ENCODE assay signal across 8 mouse cellular contexts in genomic region chr2:167569934-167570651, GRCm38 (mm10). TPM values are rescaled to one million over a fixed set of nuclear protein-coding genes. Genes with fewer than 3 reads are reported as not detected.
DNase-seq lines count a peak whose midpoint lies in the region; ATAC-seq lines count a peak whose summit lies in the region.

No protein-coding gene starts in this region.

- intact Hi-C loops in left cerebral cortex, postnatal 25 days (cut with DNase I): no loop called here

- H3K9ac ChIP-seq in intestine, embryonic 16.5 days (ENCODE audit: low read depth, low read length): no peak overlapping the region
- no peak overlapping the region; the same call in 1 of the 2 replicates for H3K9ac ChIP-seq in lung, embryonic 16.5 days (ENCODE audit: low read length)

- peak; percentile 34 to 39 for DNase-seq in left cerebral cortex, postnatal 25 days (ENCODE audit: low spot score in 2 of 2)
- no peak for DNase-seq in left cerebral cortex, adult 8-10 months (ENCODE audit: low spot score in 2 of 2)
- peak; percentile 89 to 96 for DNase-seq in adrenal gland, adult (ENCODE audit: inconsistent age in 2 of 2, low spot score in 1 of 2)
- DNase-seq in gastrocnemius, postnatal 10 days: peak; percentile 74
- no peak for DNase-seq in spleen, postnatal 10 days (ENCODE audit: low spot score in 2 of 2)

- no peaks in the 10 kb centered on the region for H3K27me3 ChIP-seq in intestine, embryonic 16.5 days (replicated peaks; ENCODE audit: control insufficient read depth, insufficient read depth, low read length)
- H3K27me3 ChIP-seq in lung, embryonic 16.5 days (ENCODE audit: control insufficient read depth, insufficient read depth, low read depth, low read length): no peaks in the 10 kb centered on the region

- 51% methylated on average over 13 of the region's 13 CpGs for WGBS in intestine, embryonic 16.5 days
- WGBS in lung, embryonic 16.5 days: 34% methylated on average over 13 of the region's 13 CpGs

- ATAC-seq in intestine, embryonic 16.5 days: no peak
- ATAC-seq in lung, embryonic 16.5 days (ENCODE audit: low read depth): peak; percentile 87
- no peak for ATAC-seq in cerebellum, adult (ENCODE audit: insufficient number of reproducible peaks, low FRiP score, low TSS enrichment)

- peak overlapping the region; percentile 69 for H3K27ac ChIP-seq in intestine, embryonic 16.5 days (ENCODE audit: low read length)
- H3K27ac ChIP-seq in lung, embryonic 16.5 days (ENCODE audit: low read length): peak overlapping the region; percentile 93

- H3K36me3 ChIP-seq in intestine, embryonic 16.5 days (ENCODE audit: control insufficient read depth, insufficient read depth, low read length): no peaks in the 10 kb centered on the region
- H3K36me3 ChIP-seq in lung, embryonic 16.5 days (ENCODE audit: control insufficient read depth, insufficient read depth, low read length): no peaks in the 10 kb centered on the region

- H3K4me1 ChIP-seq in intestine, embryonic 16.5 days (ENCODE audit: control insufficient read depth, insufficient read depth, low read length): peaks cover 7% of the 10 kb centered on the region; the same call in 1 of the 2 replicates
- H3K4me1 ChIP-seq in lung, embryonic 16.5 days (replicated peaks; ENCODE audit: control insufficient read depth, insufficient read depth, low read length): peaks cover 28% of the 10 kb centered on the region

- H3K4me2 ChIP-seq in intestine, embryonic 16.5 days (ENCODE audit: low read depth, low read length): no peak overlapping the region
- no peak overlapping the region for H3K4me2 ChIP-seq in lung, embryonic 16.5 days (ENCODE audit: low read depth, low read length)

- H3K4me3 ChIP-seq in intestine, embryonic 16.5 days (ENCODE audit: low read length): no peak overlapping the region
- H3K4me3 ChIP-seq in lung, embryonic 16.5 days (ENCODE audit: low read length): no peak overlapping the region

- no peaks in the 10 kb centered on the region for H3K9me3 ChIP-seq in intestine, embryonic 16.5 days (ENCODE audit: control insufficient read depth, low read length)
- H3K9me3 ChIP-seq in lung, embryonic 16.5 days (ENCODE audit: control insufficient read depth, low read length): no peaks in the 10 kb centered on the region

RNA-seq across cellular contexts. Expression of gene Snai1, which starts 32.1 kb away (rescaled TPM):
- under 1 TPM; 0.57 to 0.94 TPM for total RNA-seq in left cerebral cortex, postnatal 25 days (2021)
- total RNA-seq in left cerebral cortex, adult 8-10 months (2022): under 1 TPM; 0.48 to 0.93 (median 0.70) TPM
- total RNA-seq in gastrocnemius, postnatal 10 days (2021): 1 to 10 TPM; 3.9 to 5.7 TPM
- 15.6 TPM in 2 replicates for polyA plus RNA-seq in intestine, embryonic 16.5 days (2015; fragmentation: Nextera tagmentation; extraction: Ambion mirVana)
- polyA plus RNA-seq in lung, embryonic 16.5 days (2015; fragmentation: Nextera tagmentation; extraction: Ambion mirVana): 120 and 130 TPM in 2 replicates

Comparison
In these comparisons a context has a peak if more than half of its experiments do, and no peak if none do; other contexts are left out.
1. DNase-seq: peak in left cerebral cortex, postnatal 25 days (2 of 2), adrenal gland, adult (2 of 2) and gastrocnemius, postnatal 10 days (single experiment); none in left cerebral cortex, adult 8-10 months (0 of 2) and spleen, postnatal 10 days (0 of 2).